Mouse (Mus musculus): ENCODE measurements around the gene Mgmt. TPM values are rescaled to one million over a fixed set of nuclear protein-coding genes. Genes with fewer than 3 reads are reported as not detected.

Gene Mgmt
- polyA plus RNA-seq, 1 experiment from 2014 or later = 5.8 TPM

DNA sequence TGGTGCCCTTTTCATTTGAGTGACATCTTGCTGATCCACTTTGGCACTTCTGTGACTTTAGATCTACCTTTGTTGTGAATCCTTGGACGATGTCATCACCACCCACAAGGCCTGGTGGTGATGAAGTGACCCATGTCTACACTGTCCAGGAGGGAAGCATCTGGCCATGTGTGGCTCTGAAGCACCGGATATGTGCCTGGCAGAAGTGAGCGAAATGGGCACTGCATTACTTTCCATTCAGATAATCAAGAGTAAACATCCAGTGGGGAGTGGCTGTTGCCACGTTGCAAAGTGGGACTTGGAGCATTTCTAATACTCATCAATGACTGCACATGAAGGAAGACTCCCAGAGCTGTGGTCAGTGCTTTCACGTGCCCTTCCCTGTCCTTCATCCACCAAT is 124.2 kb downstream of the Mgmt start:
- Histone ChIP-seq H3K27me3 (ENCODE audit: control insufficient read depth, insufficient read depth, low read length) (no peaks in the 10 kb centered on the region), H3K4me2 (replicated peaks; ENCODE audit: low read depth, low read length) (no peak overlapping the region), H3K36me3 (ENCODE audit: control insufficient read depth, insufficient read depth, low read length) (no peaks in the 10 kb centered on the region), H3K27ac (ENCODE audit: low read depth, low read length) (no peak overlapping the region), H3K4me1 (ENCODE audit: control insufficient read depth, insufficient read depth, low read length) (no peaks in the 10 kb centered on the region), H3K4me3 (ENCODE audit: low read length) (no peak overlapping the region), H3K9ac (ENCODE audit: low read depth, low read length) (no peak overlapping the region), H3K9me3 (ENCODE audit: control insufficient read depth, low read length) (no peaks in the 10 kb centered on the region)
- WGBS = 91% methylated on average over 5 of the region's 5 CpGs
- ATAC-seq (ENCODE audit: low FRiP score, low TSS enrichment) = no peak

DNA sequence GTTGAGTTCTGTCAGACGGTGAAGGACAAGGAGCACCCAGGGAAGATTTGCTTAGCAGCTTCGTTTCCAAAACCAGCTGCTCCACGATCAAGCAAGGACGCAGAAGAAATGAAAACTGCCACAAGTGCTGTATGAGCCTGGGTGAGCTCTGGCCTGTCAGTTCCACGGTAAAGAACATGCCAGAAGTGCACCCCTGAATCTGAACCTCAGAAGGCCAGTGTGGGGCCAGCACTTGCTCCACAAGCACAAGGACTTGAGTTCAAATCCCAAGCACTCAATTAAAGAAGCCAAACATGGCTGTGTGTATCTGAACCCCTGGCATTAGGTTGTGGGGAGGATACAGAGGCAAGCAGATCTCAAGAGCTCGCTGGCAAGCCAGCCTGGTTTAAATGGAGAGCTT is 125.8 kb downstream of the Mgmt start:
- H3K4me1 ChIP-seq (ENCODE audit: control insufficient read depth, insufficient read depth, low read length) = no peaks in the 10 kb centered on the region
- H3K27ac ChIP-seq (ENCODE audit: low read depth, low read length) = no peak overlapping the region
- no peak overlapping the region for H3K4me2 ChIP-seq (replicated peaks; ENCODE audit: low read depth, low read length)
- no peak overlapping the region for H3K9ac ChIP-seq (ENCODE audit: low read depth, low read length)
- no peaks in the 10 kb centered on the region for H3K36me3 ChIP-seq (ENCODE audit: control insufficient read depth, insufficient read depth, low read length)
- no peak for ATAC-seq (ENCODE audit: low FRiP score, low TSS enrichment)
- no peaks in the 10 kb centered on the region for H3K9me3 ChIP-seq (ENCODE audit: control insufficient read depth, low read length)
- WGBS = 84% methylated on average over 6 of the region's 6 CpGs
- H3K4me3 ChIP-seq (ENCODE audit: low read length) = no peak overlapping the region
- H3K27me3 ChIP-seq (ENCODE audit: control insufficient read depth, insufficient read depth, low read length) = no peaks in the 10 kb centered on the region

GRCm38 (mm10) chr7:137030789-137031188 is 136.4 kb downstream of the Mgmt start:
- whole genome bisulfite sequencing = 93% methylated on average over 4 of the region's 4 CpGs
- ATAC-seq (ENCODE audit: low FRiP score, low TSS enrichment) = no peak
- H3K4me3 ChIP-seq (ENCODE audit: low read length) = no peak overlapping the region
- H3K9me3 ChIP-seq (ENCODE audit: control insufficient read depth, low read length) = no peaks in the 10 kb centered on the region
- no peaks in the 10 kb centered on the region for H3K36me3 ChIP-seq (ENCODE audit: control insufficient read depth, insufficient read depth, low read length)
- no peaks in the 10 kb centered on the region for H3K27me3 ChIP-seq (ENCODE audit: control insufficient read depth, insufficient read depth, low read length)
- H3K4me1 ChIP-seq (ENCODE audit: control insufficient read depth, insufficient read depth, low read length) = no peaks in the 10 kb centered on the region
- H3K9ac ChIP-seq (ENCODE audit: low read depth, low read length) = no peak overlapping the region
- no peak overlapping the region for H3K27ac ChIP-seq (ENCODE audit: low read depth, low read length)
- no peak overlapping the region for H3K4me2 ChIP-seq (replicated peaks; ENCODE audit: low read depth, low read length)

- Histone ChIP-seq H3K36me3 (ENCODE audit: control insufficient read depth, insufficient read depth, low read length) (no peaks in the 10 kb centered on the region), H3K4me1 (ENCODE audit: control insufficient read depth, insufficient read depth, low read length) (no peaks in the 10 kb centered on the region), H3K27ac (ENCODE audit: low read depth, low read length) (no peak overlapping the region), H3K9me3 (ENCODE audit: control insufficient read depth, low read length) (no peaks in the 10 kb centered on the region), H3K27me3 (ENCODE audit: control insufficient read depth, insufficient read depth, low read length) (no peaks in the 10 kb centered on the region), H3K4me2 (replicated peaks; ENCODE audit: low read depth, low read length) (no peak overlapping the region), H3K4me3 (ENCODE audit: low read length) (no peak overlapping the region), H3K9ac (ENCODE audit: low read depth, low read length) (no peak overlapping the region)
- 95% methylated on average over 12 of the region's 12 CpGs for WGBS
- no peak for ATAC-seq (ENCODE audit: low FRiP score, low TSS enrichment)
These were observed 138.8 kb downstream of the Mgmt start for GRCm38 (mm10) chr7:137033177-137033576.

DNA sequence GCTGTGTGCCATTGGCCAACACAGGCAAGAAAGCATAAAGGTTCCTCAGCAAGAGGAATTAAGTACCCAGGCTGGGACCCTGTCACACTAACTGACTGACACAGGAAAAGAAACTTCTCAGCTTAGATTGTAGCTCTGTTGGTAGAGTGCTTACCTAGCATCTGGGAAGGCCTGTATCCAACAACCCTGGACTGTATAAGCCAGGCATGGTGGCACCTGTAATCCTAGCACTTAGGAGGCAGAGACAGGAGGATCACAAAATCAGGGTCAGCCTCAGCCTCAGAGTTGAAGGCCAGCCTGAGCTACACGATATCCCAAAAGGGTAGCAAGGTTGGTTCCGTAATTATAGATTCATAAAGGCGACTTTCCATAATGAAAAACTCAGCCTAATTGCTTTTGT is 140.6 kb downstream of the Mgmt start:
- no peaks in the 10 kb centered on the region for H3K27me3 ChIP-seq (ENCODE audit: control insufficient read depth, insufficient read depth, low read length)
- H3K36me3 ChIP-seq (ENCODE audit: control insufficient read depth, insufficient read depth, low read length) = no peaks in the 10 kb centered on the region
- H3K4me3 ChIP-seq (ENCODE audit: low read length) = no peak overlapping the region
- no peak overlapping the region for H3K4me2 ChIP-seq (replicated peaks; ENCODE audit: low read depth, low read length)
- H3K27ac ChIP-seq (ENCODE audit: low read depth, low read length) = no peak overlapping the region
- ATAC-seq (ENCODE audit: low FRiP score, low TSS enrichment) = no peak
- no peak overlapping the region for H3K9ac ChIP-seq (ENCODE audit: low read depth, low read length)
- no peaks in the 10 kb centered on the region for H3K4me1 ChIP-seq (ENCODE audit: control insufficient read depth, insufficient read depth, low read length)
- no peaks in the 10 kb centered on the region for H3K9me3 ChIP-seq (ENCODE audit: control insufficient read depth, low read length)
- WGBS = 95% methylated on average over 3 of the region's 3 CpGs

GRCm38 (mm10) chr7:137035916-137036315 is 141.5 kb downstream of the Mgmt start:
- no peaks in the 10 kb centered on the region for H3K9me3 ChIP-seq (ENCODE audit: control insufficient read depth, low read length)
- no peaks in the 10 kb centered on the region for H3K4me1 ChIP-seq (ENCODE audit: control insufficient read depth, insufficient read depth, low read length)
- H3K9ac ChIP-seq (ENCODE audit: low read depth, low read length) = no peak overlapping the region
- H3K27me3 ChIP-seq (ENCODE audit: control insufficient read depth, insufficient read depth, low read length) = no peaks in the 10 kb centered on the region
- no peak overlapping the region for H3K4me3 ChIP-seq (ENCODE audit: low read length)
- 66% methylated on average over 5 of the region's 5 CpGs for WGBS
- no peak overlapping the region for H3K4me2 ChIP-seq (replicated peaks; ENCODE audit: low read depth, low read length)
- no peaks in the 10 kb centered on the region for H3K36me3 ChIP-seq (ENCODE audit: control insufficient read depth, insufficient read depth, low read length)
- H3K27ac ChIP-seq (ENCODE audit: low read depth, low read length) = no peak overlapping the region
- ATAC-seq (ENCODE audit: low FRiP score, low TSS enrichment) = no peak

GRCm38 (mm10) chr7:137037471-137037870 is 143.1 kb downstream of the Mgmt start:
- H3K9me3 ChIP-seq (ENCODE audit: control insufficient read depth, low read length) = no peaks in the 10 kb centered on the region
- 80% methylated on average over 4 of the region's 4 CpGs for WGBS
- H3K36me3 ChIP-seq (ENCODE audit: control insufficient read depth, insufficient read depth, low read length) = no peaks in the 10 kb centered on the region
- no peak overlapping the region for H3K4me3 ChIP-seq (ENCODE audit: low read length)
- H3K4me1 ChIP-seq (ENCODE audit: control insufficient read depth, insufficient read depth, low read length) = no peaks in the 10 kb centered on the region
- H3K9ac ChIP-seq (ENCODE audit: low read depth, low read length) = no peak overlapping the region
- no peak overlapping the region for H3K27ac ChIP-seq (ENCODE audit: low read depth, low read length)
- H3K4me2 ChIP-seq (replicated peaks; ENCODE audit: low read depth, low read length) = no peak overlapping the region
- no peak for ATAC-seq (ENCODE audit: low FRiP score, low TSS enrichment)
- H3K27me3 ChIP-seq (ENCODE audit: control insufficient read depth, insufficient read depth, low read length) = no peaks in the 10 kb centered on the region

DNA sequence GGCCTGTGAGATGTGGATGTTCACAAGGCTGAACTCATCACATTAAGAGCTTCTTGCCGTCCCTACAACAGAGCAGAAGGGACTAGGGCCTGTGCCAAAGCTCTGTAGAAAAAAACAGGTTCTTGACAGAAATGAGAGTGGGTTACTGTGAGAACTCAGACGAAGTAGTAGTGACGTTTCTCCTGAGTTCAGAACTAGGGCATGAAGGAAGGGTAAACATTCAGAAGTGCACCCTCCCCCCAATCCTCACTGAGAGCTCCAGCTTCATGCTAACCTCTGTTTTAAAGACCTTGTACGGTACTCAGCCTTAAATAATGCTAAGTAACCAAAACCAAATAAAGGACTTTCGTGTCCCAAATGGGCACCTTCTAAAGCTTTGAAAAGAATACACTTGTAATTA is 143.5 kb downstream of the Mgmt start:
- H3K27me3 ChIP-seq (ENCODE audit: control insufficient read depth, insufficient read depth, low read length) = no peaks in the 10 kb centered on the region

DNA sequence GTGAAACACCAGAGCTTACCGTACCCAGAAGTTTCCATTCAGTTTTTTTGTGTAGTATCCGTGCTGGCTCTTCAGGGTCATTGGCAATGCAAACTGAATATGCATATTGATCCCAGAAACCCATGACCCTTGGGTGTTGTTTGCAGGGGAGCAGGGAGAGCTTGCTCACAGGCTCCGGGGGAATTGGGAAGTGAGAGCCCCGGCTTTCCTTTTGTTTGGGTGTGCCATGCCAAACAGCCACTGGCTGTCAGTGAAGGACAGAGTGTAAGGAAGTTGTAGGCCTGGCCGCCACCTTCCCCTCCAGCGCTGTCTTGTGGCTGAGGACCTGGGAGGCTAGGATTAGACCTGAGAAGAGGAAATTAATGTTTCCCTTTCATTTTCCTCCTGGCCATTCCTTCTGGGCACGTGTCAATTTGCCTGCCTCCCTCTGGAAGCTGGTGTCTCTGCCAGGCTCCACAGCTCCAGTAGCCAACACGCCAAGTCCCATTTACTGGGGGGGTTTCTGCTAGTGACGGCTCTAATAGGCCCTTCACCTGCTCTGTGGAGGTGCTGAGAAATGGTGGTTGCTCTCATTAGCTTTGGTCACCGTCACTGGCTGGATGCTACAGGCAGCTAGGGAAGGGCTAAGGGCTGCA is 144.0 kb downstream of the Mgmt start:
- 76% methylated on average over 10 of the region's 10 CpGs for WGBS
- no peaks in the 10 kb centered on the region for H3K9me3 ChIP-seq (ENCODE audit: control insufficient read depth, low read length)
- no peak overlapping the region for H3K4me3 ChIP-seq (ENCODE audit: low read length)
- H3K4me1 ChIP-seq (ENCODE audit: control insufficient read depth, insufficient read depth, low read length) = no peaks in the 10 kb centered on the region
- H3K27me3 ChIP-seq (ENCODE audit: control insufficient read depth, insufficient read depth, low read length) = no peaks in the 10 kb centered on the region
- no peak overlapping the region for H3K9ac ChIP-seq (ENCODE audit: low read depth, low read length)
- no peak overlapping the region for H3K4me2 ChIP-seq (replicated peaks; ENCODE audit: low read depth, low read length)
- no peaks in the 10 kb centered on the region for H3K36me3 ChIP-seq (ENCODE audit: control insufficient read depth, insufficient read depth, low read length)
- H3K27ac ChIP-seq (ENCODE audit: low read depth, low read length) = no peak overlapping the region
- ATAC-seq (ENCODE audit: low FRiP score, low TSS enrichment) = no peak

More for the DNA sequence above, 143.5 kb downstream of the Mgmt start:
- no peak for ATAC-seq (ENCODE audit: low FRiP score, low TSS enrichment)
- Histone ChIP-seq H3K9ac (ENCODE audit: low read depth, low read length) (no peak overlapping the region), H3K9me3 (ENCODE audit: control insufficient read depth, low read length) (no peaks in the 10 kb centered on the region), H3K36me3 (ENCODE audit: control insufficient read depth, insufficient read depth, low read length) (no peaks in the 10 kb centered on the region), H3K4me3 (ENCODE audit: low read length) (no peak overlapping the region), H3K4me1 (ENCODE audit: control insufficient read depth, insufficient read depth, low read length) (no peaks in the 10 kb centered on the region), H3K27ac (ENCODE audit: low read depth, low read length) (no peak overlapping the region), H3K4me2 (replicated peaks; ENCODE audit: low read depth, low read length) (no peak overlapping the region)
- WGBS = 53% methylated on average over 5 of the region's 5 CpGs

All from kidney, embryonic 14.5 days (tissue).